Mouse (Mus musculus): Measurements from ENCODE around the gene Wdr95.

DNA sequence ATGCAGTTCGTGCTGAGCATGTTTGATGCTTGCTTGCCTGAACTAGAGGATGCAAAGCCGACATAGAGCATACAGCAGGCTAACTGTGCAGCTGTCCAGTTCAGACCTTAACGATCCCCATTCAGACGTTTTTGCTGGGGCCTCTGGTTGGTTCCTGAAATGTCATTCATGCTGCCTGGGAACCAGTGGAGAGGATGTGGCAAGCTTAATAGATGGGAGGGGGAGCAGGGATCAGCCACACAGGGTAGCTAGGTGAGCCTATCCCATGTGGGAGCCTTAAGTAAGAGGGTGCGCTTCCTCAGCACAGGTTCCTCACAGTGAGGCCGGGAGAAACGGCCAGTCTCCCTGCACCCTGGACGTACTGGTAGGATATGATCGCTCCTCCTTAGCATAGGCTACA is 7.5 kb downstream of the Wdr95 start:
- no peak for TF ChIP-seq CTCF (IDR thresholded peaks at IDR 0.05; ENCODE audit: control insufficient read depth, insufficient read depth, low read length)
- no peak for TF ChIP-seq POLR2A (IDR thresholded peaks at IDR 0.05; ENCODE audit: borderline replicate concordance, control insufficient read depth, low read depth, low read length)

Data from bone marrow, adult 2 months (tissue).